Mouse (Mus musculus): ENCODE data around the gene Vps37b.

Vps37b gene

DNA sequence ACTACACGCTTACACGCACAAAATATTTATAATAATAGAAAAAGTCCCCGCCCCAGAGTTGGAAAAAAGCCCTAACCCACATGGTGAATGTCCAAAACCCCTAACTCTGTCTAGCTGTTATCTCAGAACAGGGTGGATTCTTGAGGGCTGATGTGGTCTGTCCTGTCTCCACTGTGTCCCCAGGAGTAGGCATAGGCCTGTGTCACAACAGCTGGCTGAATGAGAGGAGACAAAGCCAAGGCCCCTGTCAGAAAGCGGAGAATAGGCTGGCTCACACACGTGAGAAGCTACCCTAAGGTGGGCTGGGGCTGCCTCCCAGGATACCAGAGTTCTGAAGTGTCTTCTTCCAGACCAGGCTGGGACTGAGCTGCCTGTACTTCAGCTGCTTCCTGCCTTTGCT lies 53.9 kb downstream of the Vps37b start:
- DNase-seq (ENCODE audit: low spot score) = no peak

DNA sequence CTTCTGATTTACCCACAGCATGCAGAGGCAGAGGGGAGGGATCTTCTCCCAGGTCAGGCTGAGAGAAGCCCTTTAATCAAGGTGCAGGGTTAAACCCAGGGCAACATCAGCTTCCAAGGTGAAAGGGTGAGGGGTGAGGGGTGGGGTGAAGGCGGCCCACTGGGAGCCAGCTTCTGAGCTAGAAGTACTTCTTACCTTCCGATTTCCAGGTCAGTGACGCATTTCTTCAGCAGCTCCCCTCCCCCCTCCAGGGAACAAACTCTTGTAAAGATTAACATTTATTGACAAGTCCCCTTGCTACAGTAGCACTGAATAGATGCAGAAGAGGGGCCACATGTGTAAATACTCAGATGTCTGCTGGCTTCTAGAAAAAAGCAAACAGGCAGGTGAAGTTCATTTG lies 54.8 kb downstream of the Vps37b start:
- no peak for DNase-seq (ENCODE audit: low spot score)

DNA sequence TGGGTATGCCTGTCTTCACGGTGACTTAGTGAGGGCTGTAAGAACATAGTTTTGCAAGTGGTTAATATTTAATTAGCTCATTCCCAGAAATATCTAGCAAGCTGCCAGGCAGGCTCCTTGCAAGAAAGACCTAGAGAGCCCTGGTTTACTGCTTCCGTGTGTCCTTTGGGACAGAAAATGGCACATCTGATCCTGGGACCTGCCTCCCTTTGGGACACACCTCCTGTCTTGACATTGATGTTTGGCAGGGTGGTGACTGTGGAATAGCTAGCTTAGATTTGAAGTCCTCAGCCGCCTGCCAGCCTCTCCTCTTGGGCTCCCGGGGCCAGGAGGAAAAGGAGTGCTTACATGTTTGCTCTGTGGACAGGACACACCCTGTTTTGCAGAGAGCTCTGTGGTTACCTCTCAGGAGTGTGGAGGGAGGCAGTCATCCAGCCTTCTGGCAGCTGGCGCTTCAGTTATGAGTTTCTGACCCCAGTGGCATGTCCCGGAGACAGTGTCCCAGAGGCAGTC lies 56.3 kb downstream of the Vps37b start:
- DNase-seq (ENCODE audit: low spot score) = no peak

DNA sequence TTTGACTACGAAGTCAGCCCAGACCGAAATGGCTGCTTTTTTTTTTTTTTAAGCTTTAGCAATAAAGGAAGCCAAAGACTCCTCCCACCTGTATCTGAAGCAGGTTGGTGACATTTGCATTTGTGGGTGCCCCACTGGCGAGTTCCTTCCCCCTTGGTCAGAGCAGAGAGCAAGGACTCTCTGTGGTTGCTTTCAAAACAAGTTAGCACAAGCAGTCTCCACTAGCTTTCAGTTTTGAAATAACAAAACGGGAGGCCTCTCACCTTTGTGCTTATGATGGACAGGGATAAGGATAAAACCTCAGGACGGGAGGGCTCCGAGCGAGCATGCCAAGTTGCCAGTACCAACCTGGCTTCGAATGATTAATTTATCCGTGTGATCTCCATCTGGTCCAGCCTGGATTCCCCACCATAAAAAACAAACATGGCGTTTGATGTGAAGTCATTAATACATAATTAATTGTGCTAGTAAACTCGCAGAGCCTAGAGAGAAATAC lies 57.4 kb downstream of the Vps37b start:
- peak; percentile 55 for DNase-seq (ENCODE audit: low spot score)

DNA sequence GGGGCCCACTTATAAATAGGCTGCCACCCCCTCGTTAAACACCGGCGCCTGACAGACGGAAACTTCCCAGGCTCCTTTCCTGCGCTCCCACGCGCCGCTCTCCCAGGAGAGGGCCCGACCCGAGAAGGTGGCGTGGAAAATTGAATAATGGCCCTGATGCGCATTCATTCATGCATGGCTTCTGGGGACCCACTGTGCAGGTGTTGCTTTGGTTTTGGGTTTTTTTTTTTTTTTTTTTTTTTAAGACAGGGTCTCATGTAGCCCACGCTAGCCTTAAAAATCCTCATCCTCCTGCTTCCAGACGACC lies 57.9 kb downstream of the Vps37b start:
- no peak for DNase-seq (ENCODE audit: low spot score)

DNA sequence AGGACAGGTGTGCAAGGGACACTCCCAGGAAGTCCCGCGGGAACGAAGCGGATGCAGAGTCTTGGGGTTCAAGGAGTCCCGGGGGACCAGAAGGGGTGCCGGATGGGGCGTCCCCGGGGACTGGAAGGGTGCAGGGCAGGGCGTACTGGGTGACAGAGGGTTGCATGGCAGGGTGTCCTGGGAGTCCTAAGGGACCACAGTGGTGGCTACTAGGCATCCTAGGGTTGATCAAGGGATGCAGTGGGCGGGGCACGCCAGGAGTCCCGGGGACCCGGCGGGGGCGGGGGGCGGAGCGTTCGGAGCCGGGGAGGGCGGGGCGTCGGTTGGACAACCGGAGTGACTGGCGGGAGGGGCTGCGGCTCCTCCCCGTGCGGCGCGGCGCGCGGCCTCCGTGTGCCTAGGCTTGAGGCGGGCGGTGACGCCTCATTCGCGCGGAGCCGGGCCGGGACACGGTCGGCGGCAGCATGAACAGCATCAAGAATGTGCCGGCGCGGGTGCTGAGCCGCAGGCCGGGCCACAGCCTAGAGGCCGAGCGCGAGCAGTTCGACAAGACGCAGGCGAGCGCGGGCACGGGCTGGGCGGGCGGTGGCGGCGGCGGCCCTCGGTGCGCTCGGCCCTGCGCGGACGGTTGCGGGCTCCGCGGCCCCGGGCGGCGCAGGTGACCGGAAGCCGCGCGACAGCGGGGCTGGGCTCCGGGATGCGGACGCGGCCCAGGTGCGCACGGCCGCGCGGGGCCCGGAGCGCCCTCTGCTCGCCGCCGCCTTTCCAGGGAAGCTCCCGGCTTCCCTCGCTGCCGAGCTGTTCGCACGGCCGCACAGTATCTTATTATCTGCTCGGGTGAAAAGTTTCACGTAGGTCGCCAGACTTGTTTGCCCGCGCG lies 58.5 kb downstream of the Vps37b start, which contains the start of gene Hip1r:
Gene Hip1r, plus strand, starts transcription at position 330 of the 880 bp plus-strand sequence.
- peak; percentile 54 for DNase-seq (ENCODE audit: low spot score)

DNA sequence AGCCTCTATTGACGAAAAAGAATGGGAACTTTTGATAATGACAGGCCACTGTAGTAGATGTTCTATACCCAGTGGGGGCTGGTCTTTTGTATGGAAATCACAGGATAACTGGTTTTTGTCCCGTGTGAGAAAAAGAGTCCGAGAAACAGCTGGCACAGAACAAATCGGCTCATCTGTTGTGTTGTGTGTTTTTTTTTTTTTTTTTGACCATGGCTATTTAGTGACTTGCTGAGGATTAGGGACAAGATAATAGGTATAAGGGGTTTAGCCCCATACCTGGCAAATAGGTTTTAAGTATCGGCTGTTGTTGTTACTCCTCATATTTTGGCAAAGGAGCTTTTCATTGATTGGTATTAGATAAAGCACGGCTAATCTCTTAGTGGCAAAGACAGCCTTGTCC lies 59.6 kb downstream of the Vps37b start:
- DNase-seq (ENCODE audit: low spot score) = no peak

DNA sequence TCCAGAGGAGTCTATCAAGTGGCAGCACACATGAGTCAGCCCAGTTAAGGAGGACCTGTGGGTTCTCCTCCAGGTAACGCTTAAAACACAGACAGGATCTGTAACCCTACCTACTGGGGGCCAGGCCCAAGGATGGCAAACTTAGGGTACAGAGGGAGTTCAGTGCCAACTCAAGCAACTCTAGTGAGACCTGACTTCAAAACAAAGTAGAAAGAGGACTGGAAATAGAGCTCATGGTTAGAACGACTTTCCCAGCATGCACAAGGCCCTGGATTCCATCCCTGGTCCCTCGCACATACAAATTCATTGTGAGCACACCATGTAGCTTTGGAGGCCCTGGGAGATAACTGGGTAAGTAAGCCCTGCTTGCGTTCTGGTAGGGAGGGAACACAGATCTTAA lies 61.5 kb downstream of the Vps37b start:
- no peak for DNase-seq (ENCODE audit: low spot score)

DNA sequence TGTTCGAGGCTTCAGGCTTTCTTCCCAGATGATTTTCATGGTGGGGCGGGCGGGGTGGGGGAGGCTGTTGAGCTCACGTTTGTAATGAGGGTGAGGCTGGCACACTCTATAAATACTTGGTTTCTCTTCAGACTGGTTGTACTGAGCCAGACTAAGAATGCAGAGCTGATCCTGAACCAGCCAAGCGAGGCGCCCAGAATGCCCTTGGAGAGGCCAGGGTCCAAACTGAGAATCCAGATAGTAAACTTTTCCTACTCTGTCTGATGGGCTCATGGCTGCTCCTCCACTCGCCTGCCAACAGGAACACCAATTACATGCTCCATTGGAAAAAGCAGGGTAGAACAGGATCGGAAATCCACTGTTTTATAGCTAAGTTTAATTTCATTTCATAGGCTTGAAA lies 62.9 kb downstream of the Vps37b start:
- DNase-seq (ENCODE audit: low spot score) = no peak

DNA sequence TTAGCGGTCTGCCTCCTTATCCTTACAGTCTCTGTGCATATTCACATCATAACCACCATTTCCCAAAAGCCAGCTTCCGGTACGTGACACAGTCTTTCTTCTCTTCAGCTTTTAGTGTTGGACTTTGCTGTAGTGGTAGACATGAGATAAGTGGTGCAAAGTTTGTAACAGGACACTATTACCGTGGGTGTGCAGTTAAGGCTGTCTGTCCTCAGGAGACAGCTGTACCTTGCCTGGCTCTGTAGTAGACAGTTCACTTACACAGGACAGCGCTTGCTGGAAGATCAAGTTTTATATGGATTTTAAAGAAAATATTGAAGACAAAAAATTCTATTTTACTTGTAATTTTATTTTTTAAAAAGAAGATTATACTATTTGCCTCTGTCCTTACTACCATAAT lies 63.6 kb downstream of the Vps37b start:
- no peak for DNase-seq (ENCODE audit: low spot score)

DNA sequence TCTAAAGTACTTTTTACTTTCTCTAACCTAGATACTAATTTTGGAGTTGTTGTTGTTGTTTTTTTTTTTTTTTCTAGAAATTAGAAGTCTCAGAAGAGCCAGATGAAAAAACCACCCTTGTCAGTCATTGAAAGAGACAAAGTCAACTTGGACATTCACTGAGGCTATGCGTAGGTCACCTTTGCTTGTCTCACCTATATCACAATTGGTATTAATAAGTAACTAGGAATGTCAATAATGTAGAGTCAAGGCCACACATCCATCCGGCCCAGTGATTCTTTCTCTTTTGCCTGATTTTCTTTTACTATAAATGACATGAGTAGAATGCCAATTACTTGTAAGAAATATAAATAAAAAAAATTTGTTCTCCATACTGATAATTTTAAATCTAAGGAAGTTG lies 65.3 kb downstream of the Vps37b start:
- DNase-seq (ENCODE audit: low spot score) = no peak

DNA sequence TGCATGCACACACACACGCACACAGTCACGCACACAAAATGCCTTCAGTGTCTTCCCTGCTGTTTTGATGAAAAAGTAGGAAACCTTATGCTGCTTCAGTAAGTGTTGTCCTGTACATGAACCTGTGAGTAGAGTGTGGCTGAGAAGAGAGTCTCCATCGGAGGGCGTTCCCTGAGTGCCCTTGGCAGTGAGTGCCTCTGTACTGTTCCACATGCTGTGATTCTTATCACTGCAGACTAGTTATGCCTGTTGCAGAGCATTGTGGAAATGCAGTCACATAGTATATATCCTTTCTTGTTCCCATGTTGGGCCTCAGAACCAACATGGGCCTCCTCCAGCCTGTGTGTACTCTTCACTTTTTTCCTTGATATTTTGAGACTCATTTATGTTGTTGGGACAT lies 67.9 kb downstream of the Vps37b start:
- DNase-seq (ENCODE audit: low spot score) = no peak

DNA sequence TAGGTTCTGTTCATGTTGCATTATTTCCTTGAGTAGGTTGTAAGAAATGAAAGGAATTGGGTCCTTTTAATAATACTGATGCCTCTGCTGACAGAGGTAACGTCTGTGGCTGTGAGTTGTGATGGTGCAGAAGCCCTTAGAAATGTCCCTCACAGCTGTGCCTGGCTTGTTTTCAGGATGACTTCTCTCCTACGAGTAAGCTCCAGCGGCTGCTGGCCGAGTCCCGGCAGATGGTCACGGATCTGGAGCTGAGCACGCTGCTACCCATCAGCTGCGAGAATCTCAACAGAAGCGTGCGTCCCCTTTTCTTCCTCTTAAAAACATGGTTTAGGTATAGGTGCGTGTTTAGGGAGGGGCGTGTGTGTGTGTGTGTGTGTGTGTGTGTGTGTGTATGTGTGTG lies 71.0 kb downstream of the Vps37b start:
- DNase-seq (ENCODE audit: low spot score) = no peak

DNA sequence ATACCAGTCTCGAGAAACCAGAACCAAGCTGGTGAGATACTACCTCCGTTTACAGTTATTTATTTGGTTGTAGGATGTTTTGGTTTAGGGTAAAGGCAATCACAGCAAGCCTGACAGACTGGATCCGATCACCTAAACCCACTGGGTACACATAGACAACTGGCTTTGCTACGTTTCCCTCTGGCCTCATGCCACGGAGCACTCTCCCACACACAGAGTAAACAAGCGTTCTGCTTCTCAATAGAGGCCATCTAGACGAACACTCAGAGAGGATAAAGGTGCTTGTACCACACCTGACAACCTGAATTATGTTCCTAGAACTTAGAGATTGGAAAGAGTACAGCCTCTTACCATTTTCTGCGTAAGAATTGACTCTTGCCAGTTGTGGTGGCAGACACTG lies 71.9 kb downstream of the Vps37b start:
- DNase-seq (ENCODE audit: low spot score) = no peak

DNA sequence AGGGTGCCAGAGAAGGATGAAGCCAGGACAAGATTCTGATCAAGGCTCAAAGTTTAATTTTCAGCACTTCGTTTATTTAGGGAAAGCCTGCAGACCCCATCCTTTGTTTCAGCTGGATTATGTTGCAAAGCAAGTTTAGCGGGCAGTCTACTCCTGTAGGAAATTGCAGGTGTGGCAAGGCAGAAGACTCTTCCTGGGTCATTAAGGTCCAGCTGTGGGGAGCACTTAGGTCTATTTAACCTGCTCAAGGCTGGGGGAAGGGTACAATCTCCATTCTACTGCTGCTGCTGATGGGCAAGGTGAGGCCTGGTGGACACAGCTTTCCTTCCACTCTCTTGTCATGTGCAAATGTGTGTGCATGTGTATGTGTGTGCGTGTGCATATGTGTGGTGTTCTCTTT lies 73.1 kb downstream of the Vps37b start:
- no peak for DNase-seq (ENCODE audit: low spot score)

DNA sequence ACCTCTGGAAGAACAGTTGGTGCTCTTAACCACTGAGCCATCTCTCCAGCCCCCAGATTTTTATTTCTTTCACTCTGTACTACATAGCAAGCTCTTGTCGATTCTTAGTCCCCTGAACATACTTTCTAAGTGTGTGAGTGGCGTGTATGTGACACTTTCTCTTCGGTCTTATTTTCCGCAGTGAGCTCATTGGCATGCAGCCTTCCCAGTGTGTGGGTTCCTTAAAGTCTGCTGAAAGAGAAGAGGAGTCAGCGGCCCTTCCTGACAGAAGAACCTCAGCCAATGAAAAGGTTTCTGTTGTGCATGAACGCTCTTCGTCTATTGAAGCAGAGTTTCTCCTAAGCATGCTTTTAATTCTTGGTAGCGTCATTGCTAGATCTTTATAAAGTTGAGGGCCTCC lies 74.9 kb downstream of the Vps37b start:
- no peak for DNase-seq (ENCODE audit: low spot score)

All from T-cell, adult 2 months (primary cell).